Mouse (Mus musculus): ENCODE measurements around the gene Ano4. TPM values are rescaled to one million over a fixed set of nuclear protein-coding genes. Genes with fewer than 3 reads are reported as not detected.
"Not testable (repeated sequence)": the region's sequence is repeated elsewhere in the genome, so short reads cannot be mapped to it uniquely, and the experiment has no call there.

Gene Ano4
- polyA plus RNA-seq, 1 experiment from 2014 or later: not detected

- TF ChIP-seq EP300 (IDR thresholded peaks at IDR 0.05; ENCODE audit: low read depth) (no peak), CTCF (IDR thresholded peaks at IDR 0.05; ENCODE audit: low read depth) (no peak)
- WGBS (ENCODE audit: insufficient replicate concordance): 54% methylated on average over 4 of the region's 4 CpGs
Measured at GRCm38 (mm10) chr10:89098183-89098582, 246.4 kb downstream of the Ano4 start.

DNA sequence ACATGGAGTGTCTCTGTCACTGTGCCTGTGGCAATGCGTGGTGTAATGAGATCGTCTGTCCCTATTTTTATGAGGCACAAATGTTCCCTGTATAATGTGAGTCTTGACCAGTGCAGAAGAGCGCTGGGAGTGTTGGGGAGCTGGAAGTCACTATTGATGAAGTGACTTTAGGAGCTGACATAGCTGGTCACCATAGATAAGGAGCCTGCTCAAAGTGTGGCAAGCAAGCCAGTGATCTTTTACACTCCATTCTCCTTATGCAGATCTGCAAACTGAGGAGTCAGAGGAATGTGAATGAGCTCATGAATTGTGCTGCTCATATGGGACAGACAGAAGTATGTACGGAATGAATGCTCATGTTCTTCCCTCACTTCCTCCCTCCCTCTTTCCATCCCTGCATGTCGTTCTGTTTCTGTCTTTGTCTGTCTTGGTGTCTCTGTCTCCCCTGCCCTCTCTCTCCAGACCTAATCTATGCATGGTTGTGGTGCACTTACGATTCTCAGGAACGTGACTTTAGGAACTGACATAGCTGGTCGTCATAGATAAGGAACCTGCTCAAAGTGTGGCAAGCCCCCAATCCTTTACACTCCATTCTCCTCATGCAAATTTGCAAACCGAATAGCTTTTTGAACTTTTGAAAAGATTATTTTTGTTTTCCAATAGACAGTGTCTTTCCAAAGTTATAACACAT is 252.1 kb downstream of the Ano4 start:
- Histone ChIP-seq H3K4me1 (ENCODE audit: insufficient read depth) (no peaks in the 10 kb centered on the region), H3K9ac (replicated peaks) (no peak overlapping the region), H3K4me2 (ENCODE audit: low read depth, low read length) (0 out of 2 replicates have a peak overlapping the region, but pooled peaks have one; percentile 16), H3K4me3 (ENCODE audit: low read depth, low read length) (no peak overlapping the region), H3K9me3 (ENCODE audit: low read length) (no peaks in the 10 kb centered on the region), H3K36me3 (replicated peaks; ENCODE audit: insufficient read depth, low read length) (no peaks in the 10 kb centered on the region), H3K27ac (ENCODE audit: low read depth) (no peak overlapping the region), H3K27me3 (ENCODE audit: insufficient read depth, low read length) (no peaks in the 10 kb centered on the region)
- ATAC-seq (peak; percentile 94), DNase-seq (no peak)
- TF ChIP-seq EP300 (IDR thresholded peaks at IDR 0.05; ENCODE audit: low read depth) (peak; percentile 67), CTCF (IDR thresholded peaks at IDR 0.05; ENCODE audit: low read depth) (no peak)
- 48% methylated on average over 9 of the region's 9 CpGs for WGBS (ENCODE audit: insufficient replicate concordance)

More at GRCm38 (mm10) chr10:89098183-89098582, 246.4 kb downstream of the Ano4 start:
- no peaks in the 10 kb centered on the region for H3K4me1 ChIP-seq (ENCODE audit: insufficient read depth)
- no peak overlapping the region for H3K4me2 ChIP-seq (ENCODE audit: low read depth, low read length)
- H3K9me3 ChIP-seq (ENCODE audit: low read length): no peaks in the 10 kb centered on the region
- H3K9ac ChIP-seq (replicated peaks): no peak overlapping the region
- H3K36me3 ChIP-seq (replicated peaks; ENCODE audit: insufficient read depth, low read length): no peaks in the 10 kb centered on the region
- no peaks in the 10 kb centered on the region for H3K27me3 ChIP-seq (ENCODE audit: insufficient read depth, low read length)
- ATAC-seq: peak; percentile 74
- H3K4me3 ChIP-seq (ENCODE audit: low read depth, low read length): no peak overlapping the region
- DNase-seq: no peak
- no peak overlapping the region for H3K27ac ChIP-seq (ENCODE audit: low read depth)

GRCm38 (mm10) chr10:89077447-89077846 is 267.1 kb downstream of the Ano4 start:
- Histone ChIP-seq H3K27me3 (ENCODE audit: insufficient read depth, low read length) (no peaks in the 10 kb centered on the region), H3K4me3 (ENCODE audit: low read depth, low read length) (no peak overlapping the region), H3K27ac (ENCODE audit: low read depth) (no peak overlapping the region), H3K9ac (replicated peaks) (no peak overlapping the region), H3K4me2 (ENCODE audit: low read depth, low read length) (no peak overlapping the region), H3K36me3 (replicated peaks; ENCODE audit: insufficient read depth, low read length) (no peaks in the 10 kb centered on the region), H3K9me3 (ENCODE audit: low read length) (no peaks in the 10 kb centered on the region), H3K4me1 (ENCODE audit: insufficient read depth) (no peaks in the 10 kb centered on the region)
- DNase-seq: no peak
- 69% methylated on average over 5 of the region's 5 CpGs for WGBS (ENCODE audit: insufficient replicate concordance)
- ATAC-seq: no peak
- TF ChIP-seq EP300 (IDR thresholded peaks at IDR 0.05; ENCODE audit: low read depth) (no peak), CTCF (IDR thresholded peaks at IDR 0.05; ENCODE audit: low read depth) (no peak)

GRCm38 (mm10) chr10:89055891-89056290 is 288.7 kb downstream of the Ano4 start:
- Histone ChIP-seq H3K9me3 (ENCODE audit: low read length) (no peaks in the 10 kb centered on the region), H3K27me3 (ENCODE audit: insufficient read depth, low read length) (no peaks in the 10 kb centered on the region), H3K4me2 (ENCODE audit: low read depth, low read length) (no peak overlapping the region), H3K27ac (ENCODE audit: low read depth) (no peak overlapping the region), H3K4me1 (ENCODE audit: insufficient read depth) (no peaks in the 10 kb centered on the region), H3K9ac (replicated peaks) (no peak overlapping the region), H3K4me3 (ENCODE audit: low read depth, low read length) (no peak overlapping the region), H3K36me3 (replicated peaks; ENCODE audit: insufficient read depth, low read length) (no peaks in the 10 kb centered on the region)
- DNase-seq (no peak), ATAC-seq (no peak)
- 71% methylated on average over 3 of the region's 3 CpGs for WGBS (ENCODE audit: insufficient replicate concordance)
- TF ChIP-seq EP300 (IDR thresholded peaks at IDR 0.05; ENCODE audit: low read depth): no peak
- TF ChIP-seq CTCF (IDR thresholded peaks at IDR 0.05; ENCODE audit: low read depth): no peak

- H3K9me3 ChIP-seq (ENCODE audit: low read length); H3K4me2 ChIP-seq (ENCODE audit: low read depth, low read length); H3K4me3 ChIP-seq (ENCODE audit: low read depth, low read length); DNase-seq; H3K9ac ChIP-seq (replicated peaks); H3K4me1 ChIP-seq (ENCODE audit: insufficient read depth); ATAC-seq; H3K36me3 ChIP-seq (replicated peaks; ENCODE audit: insufficient read depth, low read length); H3K27me3 ChIP-seq (ENCODE audit: insufficient read depth, low read length); H3K27ac ChIP-seq (ENCODE audit: low read depth): not testable (repeated sequence)
- 82% methylated on average over 12 of the region's 12 CpGs for WGBS (ENCODE audit: insufficient replicate concordance)
Measured at GRCm38 (mm10) chr10:89044921-89045320, 299.6 kb downstream of the Ano4 start.

- DNase-seq: no peak
- Histone ChIP-seq H3K27me3 (ENCODE audit: insufficient read depth, low read length) (no peaks in the 10 kb centered on the region), H3K9ac (replicated peaks) (no peak overlapping the region), H3K27ac (ENCODE audit: low read depth) (no peak overlapping the region), H3K4me1 (ENCODE audit: insufficient read depth) (no peaks in the 10 kb centered on the region), H3K9me3 (ENCODE audit: low read length) (no peaks in the 10 kb centered on the region), H3K4me2 (ENCODE audit: low read depth, low read length) (no peak overlapping the region), H3K4me3 (ENCODE audit: low read depth, low read length) (no peak overlapping the region), H3K36me3 (replicated peaks; ENCODE audit: insufficient read depth, low read length) (no peaks in the 10 kb centered on the region)
- WGBS (ENCODE audit: insufficient replicate concordance): 69% methylated on average over 1 of the region's 1 CpGs
- TF ChIP-seq EP300 (IDR thresholded peaks at IDR 0.05; ENCODE audit: low read depth) (no peak), CTCF (IDR thresholded peaks at IDR 0.05; ENCODE audit: low read depth) (no peak)
- no peak for ATAC-seq
Measured at GRCm38 (mm10) chr10:89044166-89044565, 300.4 kb downstream of the Ano4 start.
